Mouse (Mus musculus): Measurements from ENCODE around the gene 6030468B19Rik. TPM values are rescaled to one million over a fixed set of nuclear protein-coding genes. Genes with fewer than 3 reads are reported as not detected.

6030468B19Rik gene
- polyA plus RNA-seq, 1 experiment from 2014 or later, result not detected

- Histone ChIP-seq H3K36me3 (ENCODE audit: control insufficient read depth, insufficient read depth, low read length) (no peaks in the 10 kb centered on the region), H3K9ac (replicated peaks; ENCODE audit: low read depth, low read length) (no peak overlapping the region), H3K9me3 (ENCODE audit: control insufficient read depth, low read length) (no peaks in the 10 kb centered on the region), H3K4me1 (ENCODE audit: control insufficient read depth, insufficient read depth, low read length) (peaks cover 10% of the 10 kb centered on the region; the same call in 1 of the 2 replicates), H3K27ac (ENCODE audit: low read depth, low read length) (no peak overlapping the region), H3K27me3 (ENCODE audit: control insufficient read depth, insufficient read depth, low read length) (no peaks in the 10 kb centered on the region), H3K4me3 (ENCODE audit: low read depth, low read length) (no peak overlapping the region), H3K4me2 (ENCODE audit: low read depth, low read length) (no peak overlapping the region)
- ATAC-seq (ENCODE audit: low read depth), result no peak
- 95% methylated on average over 7 of the region's 7 CpGs for WGBS
These were observed 22.7 kb downstream of the 6030468B19Rik start for GRCm38 (mm10) chr11:117820173-117820572.

- H3K4me3 ChIP-seq (ENCODE audit: low read depth, low read length), result no peak overlapping the region
- H3K27ac ChIP-seq (ENCODE audit: low read depth, low read length), result no peak overlapping the region
- WGBS, result 92% methylated on average over 9 of the region's 9 CpGs
- H3K9me3 ChIP-seq (ENCODE audit: control insufficient read depth, low read length), result no peaks in the 10 kb centered on the region
- H3K9ac ChIP-seq (replicated peaks; ENCODE audit: low read depth, low read length), result no peak overlapping the region
- H3K4me1 ChIP-seq (ENCODE audit: control insufficient read depth, insufficient read depth, low read length), result peaks cover 21% of the 10 kb centered on the region
- H3K27me3 ChIP-seq (ENCODE audit: control insufficient read depth, insufficient read depth, low read length), result no peaks in the 10 kb centered on the region
- H3K36me3 ChIP-seq (ENCODE audit: control insufficient read depth, insufficient read depth, low read length), result no peaks in the 10 kb centered on the region
- H3K4me2 ChIP-seq (ENCODE audit: low read depth, low read length), result no peak overlapping the region
- no peak for ATAC-seq (ENCODE audit: low read depth)
These were observed 24.4 kb downstream of the 6030468B19Rik start for GRCm38 (mm10) chr11:117821868-117822267.

GRCm38 (mm10) chr11:117822728-117823241 is 25.3 kb downstream of the 6030468B19Rik start:
- Histone ChIP-seq H3K4me1 (ENCODE audit: control insufficient read depth, insufficient read depth, low read length) (peaks cover 21% of the 10 kb centered on the region), H3K4me2 (ENCODE audit: low read depth, low read length) (no peak overlapping the region), H3K27me3 (ENCODE audit: control insufficient read depth, insufficient read depth, low read length) (no peaks in the 10 kb centered on the region), H3K4me3 (ENCODE audit: low read depth, low read length) (no peak overlapping the region), H3K36me3 (ENCODE audit: control insufficient read depth, insufficient read depth, low read length) (no peaks in the 10 kb centered on the region), H3K9ac (replicated peaks; ENCODE audit: low read depth, low read length) (no peak overlapping the region), H3K9me3 (ENCODE audit: control insufficient read depth, low read length) (no peaks in the 10 kb centered on the region), H3K27ac (ENCODE audit: low read depth, low read length) (no peak overlapping the region)
- WGBS, result 79% methylated on average over 7 of the region's 7 CpGs
- no peak for ATAC-seq (ENCODE audit: low read depth)

- Histone ChIP-seq H3K36me3 (ENCODE audit: control insufficient read depth, insufficient read depth, low read length) (no peaks in the 10 kb centered on the region), H3K4me2 (ENCODE audit: low read depth, low read length) (no peak overlapping the region), H3K9me3 (ENCODE audit: control insufficient read depth, low read length) (no peaks in the 10 kb centered on the region), H3K27me3 (ENCODE audit: control insufficient read depth, insufficient read depth, low read length) (no peaks in the 10 kb centered on the region), H3K4me1 (ENCODE audit: control insufficient read depth, insufficient read depth, low read length) (peaks cover 21% of the 10 kb centered on the region), H3K27ac (ENCODE audit: low read depth, low read length) (no peak overlapping the region), H3K9ac (replicated peaks; ENCODE audit: low read depth, low read length) (no peak overlapping the region), H3K4me3 (ENCODE audit: low read depth, low read length) (no peak overlapping the region)
- no peak for ATAC-seq (ENCODE audit: low read depth)
- 95% methylated on average over 6 of the region's 6 CpGs for WGBS
These were observed 26.0 kb downstream of the 6030468B19Rik start for GRCm38 (mm10) chr11:117823411-117823810.

- ATAC-seq (ENCODE audit: low read depth), result peak; percentile 76
- Histone ChIP-seq H3K27me3 (ENCODE audit: control insufficient read depth, insufficient read depth, low read length) (no peaks in the 10 kb centered on the region), H3K4me2 (ENCODE audit: low read depth, low read length) (peak overlapping the region; percentile 67; the same call in 1 of the 2 replicates), H3K4me3 (ENCODE audit: low read depth, low read length) (no peak overlapping the region), H3K9me3 (ENCODE audit: control insufficient read depth, low read length) (no peaks in the 10 kb centered on the region), H3K36me3 (ENCODE audit: control insufficient read depth, insufficient read depth, low read length) (no peaks in the 10 kb centered on the region), H3K27ac (ENCODE audit: low read depth, low read length) (no peak overlapping the region), H3K9ac (replicated peaks; ENCODE audit: low read depth, low read length) (no peak overlapping the region), H3K4me1 (ENCODE audit: control insufficient read depth, insufficient read depth, low read length) (peaks cover 21% of the 10 kb centered on the region)
- WGBS, result 20% methylated on average over 23 of the region's 23 CpGs
These were observed 26.9 kb downstream of the 6030468B19Rik start for GRCm38 (mm10) chr11:117824060-117824969.

GRCm38 (mm10) chr11:117825333-117826101 is 28.1 kb downstream of the 6030468B19Rik start, which contains the start of the genes Afmid and Tk1:
Gene Afmid, plus strand, starts transcription at chr11:117825924.
Gene Tk1, minus strand, starts transcription at chr11:117826092.
- H3K27me3 ChIP-seq (ENCODE audit: control insufficient read depth, insufficient read depth, low read length), result no peaks in the 10 kb centered on the region
- peaks cover 21% of the 10 kb centered on the region for H3K4me1 ChIP-seq (ENCODE audit: control insufficient read depth, insufficient read depth, low read length)
- WGBS, result 0% methylated on average over 34 of the region's 34 CpGs
- ATAC-seq (ENCODE audit: low read depth), result peak; percentile 36; the same call in 1 of the 2 replicates
- peak within 1 kb of the TSS; percentile 54 for H3K9ac ChIP-seq (replicated peaks; ENCODE audit: low read depth, low read length)
- H3K27ac ChIP-seq (ENCODE audit: low read depth, low read length), result no peak within 1 kb of the TSS
- H3K4me2 ChIP-seq (ENCODE audit: low read depth, low read length), result peak within 1 kb of the TSS; percentile 67
- H3K4me3 ChIP-seq (ENCODE audit: low read depth, low read length), result peak within 1 kb of the TSS; percentile 31
- no peaks in the 10 kb centered on the region for H3K36me3 ChIP-seq (ENCODE audit: control insufficient read depth, insufficient read depth, low read length)
- no peaks in the 10 kb centered on the region for H3K9me3 ChIP-seq (ENCODE audit: control insufficient read depth, low read length)

- Histone ChIP-seq H3K4me2 (ENCODE audit: low read depth, low read length) (peak overlapping the region; percentile 67), H3K9ac (replicated peaks; ENCODE audit: low read depth, low read length) (peak overlapping the region; percentile 54), H3K4me3 (ENCODE audit: low read depth, low read length) (peak overlapping the region; percentile 31), H3K4me1 (ENCODE audit: control insufficient read depth, insufficient read depth, low read length) (peaks cover 21% of the 10 kb centered on the region), H3K27ac (ENCODE audit: low read depth, low read length) (no peak overlapping the region), H3K27me3 (ENCODE audit: control insufficient read depth, insufficient read depth, low read length) (no peaks in the 10 kb centered on the region), H3K9me3 (ENCODE audit: control insufficient read depth, low read length) (no peaks in the 10 kb centered on the region), H3K36me3 (ENCODE audit: control insufficient read depth, insufficient read depth, low read length) (no peaks in the 10 kb centered on the region)
- no peak for ATAC-seq (ENCODE audit: low read depth)
- WGBS, result 11% methylated on average over 5 of the region's 5 CpGs
These were observed 28.7 kb downstream of the 6030468B19Rik start for GRCm38 (mm10) chr11:117826164-117826563.

GRCm38 (mm10) chr11:117826916-117827315 is 29.5 kb downstream of the 6030468B19Rik start:
- Histone ChIP-seq H3K4me1 (ENCODE audit: control insufficient read depth, insufficient read depth, low read length) (peaks cover 21% of the 10 kb centered on the region), H3K9ac (replicated peaks; ENCODE audit: low read depth, low read length) (no peak overlapping the region), H3K4me2 (ENCODE audit: low read depth, low read length) (no peak overlapping the region)

More at GRCm38 (mm10) chr11:117826916-117827315, 29.5 kb downstream of the 6030468B19Rik start:
- Histone ChIP-seq H3K36me3 (ENCODE audit: control insufficient read depth, insufficient read depth, low read length) (no peaks in the 10 kb centered on the region), H3K4me3 (ENCODE audit: low read depth, low read length) (no peak overlapping the region), H3K27me3 (ENCODE audit: control insufficient read depth, insufficient read depth, low read length) (no peaks in the 10 kb centered on the region), H3K9me3 (ENCODE audit: control insufficient read depth, low read length) (no peaks in the 10 kb centered on the region), H3K27ac (ENCODE audit: low read depth, low read length) (no peak overlapping the region)
- no peak for ATAC-seq (ENCODE audit: low read depth)
- 79% methylated on average over 8 of the region's 8 CpGs for WGBS

Measured in neural tube, embryonic 14.5 days (tissue).